Mouse (Mus musculus): ENCODE measurements around the gene Nxpe5. TPM values are rescaled to one million over a fixed set of nuclear protein-coding genes. Genes with fewer than 3 reads are reported as not detected.

Gene Nxpe5
- not detected for polyA plus RNA-seq (2012; fragmentation: generic; extraction: Trizol)

DNA sequence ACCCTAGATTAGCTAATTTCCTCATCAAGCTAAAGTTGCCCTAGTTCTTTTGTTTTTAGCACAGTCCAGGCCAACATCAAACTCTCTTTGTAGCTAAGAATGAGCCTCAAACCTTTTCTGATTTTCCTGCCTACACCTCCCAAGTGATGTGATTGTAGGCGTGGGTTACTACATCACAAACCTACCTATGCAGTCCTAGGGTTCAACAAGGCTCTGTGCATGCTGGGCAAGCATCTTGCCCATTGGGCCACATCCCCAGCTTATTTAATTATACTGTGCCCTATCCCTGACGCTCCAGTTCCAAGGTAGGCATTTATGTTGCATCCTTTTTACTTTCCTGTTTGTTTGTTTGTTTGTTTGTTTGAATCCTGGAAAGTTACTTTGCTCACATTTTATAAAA is at the start of gene Nxpe5:
TSS of gene Nxpe5 (plus strand) at position 199 of the 400 bp plus-strand sequence.
- Histone ChIP-seq H3K4me3 (no peak within 1 kb of the TSS), H3K27me3 (ENCODE audit: control insufficient read depth, insufficient read depth, insufficient read length) (no peaks in the 10 kb centered on the region), H3K79me2 (ENCODE audit: control insufficient read depth, insufficient read depth) (no peaks in the 10 kb centered on the region), H3ac (ENCODE audit: control insufficient read depth, insufficient read length) (no peak within 1 kb of the TSS), H3K36me3 (ENCODE audit: control insufficient read depth, insufficient read depth) (no peaks in the 10 kb centered on the region), H3K4me2 (ENCODE audit: low read depth) (no peak within 1 kb of the TSS)
- TF ChIP-seq MAX (IDR thresholded peaks at IDR 0.05; ENCODE audit: low read depth), result no peak
- no peak for TF ChIP-seq MYOD1 (IDR thresholded peaks at IDR 0.05; ENCODE audit: control insufficient read depth in 1 of 3, insufficient read length in 2 of 3, low read depth in 2 of 3)
- no peak for TF ChIP-seq MYOG (IDR thresholded peaks at IDR 0.05; ENCODE audit: control insufficient read depth in 1 of 3, insufficient read depth in 1 of 3, insufficient read length in 2 of 3, low read depth in 2 of 3)
- no peak for TF ChIP-seq CEBPB (IDR thresholded peaks at IDR 0.05; ENCODE audit: insufficient read depth, poor library complexity, severe bottlenecking)
- TF ChIP-seq USF1 (IDR thresholded peaks at IDR 0.05; ENCODE audit: low read depth), result no peak
- no peak for TF ChIP-seq E2F4 (IDR thresholded peaks at IDR 0.05; ENCODE audit: insufficient read depth)
- TF ChIP-seq SRF (IDR thresholded peaks at IDR 0.05; ENCODE audit: control insufficient read depth, insufficient read length, low read depth), result no peak
- no peak for TF ChIP-seq TCF12 (IDR thresholded peaks at IDR 0.05; ENCODE audit: insufficient read depth, poor library complexity, severe bottlenecking)

DNA sequence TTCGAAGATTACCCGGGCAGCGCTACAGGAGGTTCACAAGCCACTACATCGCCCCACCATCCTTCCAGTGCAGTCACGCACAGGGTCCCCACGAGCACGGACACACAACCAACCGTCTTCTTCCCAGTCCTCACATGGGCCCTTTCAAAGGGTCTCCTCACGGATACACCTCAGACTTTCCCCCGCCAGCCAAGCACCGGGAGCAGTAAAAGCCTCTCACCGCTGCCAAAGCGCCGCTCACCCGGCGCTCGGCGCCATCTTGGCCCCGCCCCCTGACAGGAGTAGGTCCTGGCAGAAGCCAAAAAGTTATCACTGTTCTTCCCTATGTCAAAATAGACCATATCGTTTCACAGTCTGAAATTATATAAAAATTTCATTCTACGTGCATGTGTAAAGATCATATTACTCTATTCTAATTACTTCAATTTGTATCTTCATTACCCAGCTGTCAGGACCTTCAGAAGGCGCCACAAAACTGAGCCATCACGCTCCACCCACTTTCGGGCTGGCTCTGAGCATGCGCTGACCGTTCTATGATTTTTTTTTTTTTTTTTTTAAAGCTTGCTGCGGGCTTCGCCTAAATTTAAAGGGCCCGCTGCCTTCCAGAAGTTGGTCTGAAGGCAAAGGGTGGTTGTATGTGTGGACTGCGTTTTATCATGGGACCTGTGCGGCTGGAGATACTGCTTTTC is 38.6 kb upstream of the Nxpe5 start, which contains the start of the genes Taf6 and Cnpy4:
TSS of gene Taf6 (minus strand) at position 502 of the 689 bp plus-strand sequence.
TSS of gene Cnpy4 (plus strand) at position 536 of the 689 bp plus-strand sequence.
- peak within 1 kb of the TSS; percentile 96 for H3K4me3 ChIP-seq
- H3K27me3 ChIP-seq (ENCODE audit: control insufficient read depth, insufficient read depth, insufficient read length), result no peaks in the 10 kb centered on the region
- TF ChIP-seq TCF3 (IDR thresholded peaks at IDR 0.05; ENCODE audit: insufficient read length, low read depth), result no peak
- no peak for TF ChIP-seq REST (IDR thresholded peaks at IDR 0.05; ENCODE audit: insufficient read depth, insufficient read length)
- peak; percentile 68 for TF ChIP-seq POLR2AphosphoS2 (IDR thresholded peaks at IDR 0.05; ENCODE audit: insufficient read length, low read depth)
- TF ChIP-seq POLR2A (IDR thresholded peaks at IDR 0.05; ENCODE audit: insufficient read length, low read depth), result peak; percentile 81
- H3K79me2 ChIP-seq (ENCODE audit: control insufficient read depth, insufficient read depth), result peaks cover 10% of the 10 kb centered on the region
- peak within 1 kb of the TSS; percentile 97 for H3K4me2 ChIP-seq (ENCODE audit: low read depth)
- peaks cover 6% of the 10 kb centered on the region for H3K36me3 ChIP-seq (ENCODE audit: control insufficient read depth, insufficient read depth)
- no peak within 1 kb of the TSS for H3ac ChIP-seq (ENCODE audit: control insufficient read depth, insufficient read length)

DNA sequence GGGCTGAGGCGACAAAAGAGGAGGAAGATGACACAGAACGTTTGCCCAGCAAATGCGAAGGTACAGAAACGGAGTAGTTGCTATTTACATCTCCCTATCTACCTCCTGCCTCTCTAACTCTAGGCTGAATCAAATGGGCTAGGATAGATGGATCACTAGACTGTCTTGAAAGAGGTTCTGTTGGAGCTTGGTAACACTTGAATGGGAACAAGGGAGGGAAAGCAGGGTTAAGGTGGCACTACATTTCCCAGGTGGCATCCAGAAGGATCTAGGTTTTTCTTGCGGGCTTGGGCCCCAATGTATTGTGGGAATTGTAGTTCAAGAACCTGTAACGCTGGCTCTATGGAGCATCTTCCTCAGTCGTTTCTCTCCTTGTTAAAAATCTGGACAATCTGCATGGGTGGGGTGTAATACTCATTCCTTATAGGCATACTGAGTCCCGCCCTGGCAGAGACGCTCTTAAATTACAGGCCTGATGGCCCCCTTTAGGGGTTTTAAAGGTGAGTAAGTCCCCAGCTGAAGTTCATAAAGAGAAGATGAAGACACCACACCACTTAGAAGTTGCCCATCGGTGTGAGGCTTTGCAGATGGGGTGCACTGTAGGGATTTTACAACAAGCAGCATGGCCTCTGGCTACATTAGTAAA is 37.9 kb upstream of the Nxpe5 start:
- H3K27me3 ChIP-seq (ENCODE audit: control insufficient read depth, insufficient read depth, insufficient read length), result no peaks in the 10 kb centered on the region
- no peak overlapping the region for H3ac ChIP-seq (ENCODE audit: control insufficient read depth, insufficient read length)
- TF ChIP-seq MYOD1 (IDR thresholded peaks at IDR 0.05; ENCODE audit: control insufficient read depth in 1 of 3, insufficient read length in 2 of 3, low read depth in 2 of 3) (no peak), MYOG (IDR thresholded peaks at IDR 0.05; ENCODE audit: control insufficient read depth in 1 of 3, insufficient read depth in 1 of 3, insufficient read length in 2 of 3, low read depth in 2 of 3) (no peak)
- H3K36me3 ChIP-seq (ENCODE audit: control insufficient read depth, insufficient read depth), result no peaks in the 10 kb centered on the region
- peak overlapping the region; percentile 96 for H3K4me3 ChIP-seq
- H3K79me2 ChIP-seq (ENCODE audit: control insufficient read depth, insufficient read depth), result peaks cover 10% of the 10 kb centered on the region
- peak overlapping the region; percentile 96 for H3K4me2 ChIP-seq (ENCODE audit: low read depth)

DNA sequence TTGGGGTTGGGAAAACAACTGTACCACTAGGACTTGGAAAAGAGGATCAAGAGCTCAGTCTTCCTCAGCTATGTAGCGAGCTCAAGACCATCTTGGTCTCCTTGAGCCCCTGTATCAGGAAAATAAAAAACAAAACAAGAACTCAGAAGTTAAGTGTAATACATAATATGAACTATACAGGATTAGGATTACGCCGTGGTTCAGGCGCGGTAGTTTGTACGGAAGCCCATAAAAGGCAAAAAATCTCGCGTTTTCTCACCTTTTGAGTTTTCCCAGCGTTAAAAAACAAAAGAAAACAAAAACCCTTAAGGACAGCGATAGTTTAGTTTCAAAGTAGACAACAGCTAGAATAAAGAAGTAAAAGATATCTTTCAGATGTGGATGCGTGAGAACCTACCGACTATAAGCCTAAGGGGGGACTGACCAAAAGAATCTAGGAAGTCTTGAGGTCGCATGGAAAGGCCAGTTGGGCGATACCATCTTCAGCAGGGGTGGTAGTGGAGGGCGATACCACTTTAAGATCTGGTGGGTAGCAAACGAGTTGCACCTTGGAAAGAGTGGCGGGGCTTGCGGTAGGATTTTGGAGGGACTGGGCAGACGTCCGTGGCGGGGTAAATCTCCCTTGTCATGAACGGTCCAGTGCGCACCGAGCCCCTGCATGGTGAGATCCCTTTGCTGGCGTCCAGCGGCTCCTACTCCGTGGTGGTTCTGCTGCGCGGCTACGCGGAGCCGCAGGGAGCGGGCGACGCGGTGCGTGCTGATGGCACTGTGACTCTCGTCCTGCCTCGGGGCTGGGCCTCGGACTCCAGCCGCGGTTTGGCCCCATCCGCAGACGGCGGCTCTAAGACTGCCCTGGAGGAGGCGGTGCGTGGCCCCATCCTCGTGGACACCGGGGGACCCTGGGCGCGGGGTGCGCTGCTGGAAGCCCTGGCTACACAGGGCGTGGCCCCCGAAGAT is 31.6 kb upstream of the Nxpe5 start, which contains the start of gene Mblac1:
TSS of gene Mblac1 (plus strand) at position 544 of the 957 bp plus-strand sequence.
- Histone ChIP-seq H3K79me2 (ENCODE audit: control insufficient read depth, insufficient read depth) (no peaks in the 10 kb centered on the region), H3K36me3 (ENCODE audit: control insufficient read depth, insufficient read depth) (no peaks in the 10 kb centered on the region), H3K4me2 (ENCODE audit: low read depth) (peak within 1 kb of the TSS; percentile 75), H3ac (ENCODE audit: control insufficient read depth, insufficient read length) (peak within 1 kb of the TSS; percentile 81), H3K4me3 (peak within 1 kb of the TSS; percentile 50), H3K27me3 (ENCODE audit: control insufficient read depth, insufficient read depth, insufficient read length) (no peaks in the 10 kb centered on the region)
- TF ChIP-seq MYOD1 (IDR thresholded peaks at IDR 0.05; ENCODE audit: control insufficient read depth in 1 of 3, insufficient read length in 2 of 3, low read depth in 2 of 3) (no peak), SRF (IDR thresholded peaks at IDR 0.05; ENCODE audit: control insufficient read depth, insufficient read length, low read depth) (no peak), POLR2AphosphoS2 (IDR thresholded peaks at IDR 0.05; ENCODE audit: insufficient read length, low read depth) (peak; percentile 60), MYOG (IDR thresholded peaks at IDR 0.05; ENCODE audit: control insufficient read depth in 1 of 3, insufficient read depth in 1 of 3, insufficient read length in 2 of 3, low read depth in 2 of 3) (no peak), USF1 (IDR thresholded peaks at IDR 0.05; ENCODE audit: low read depth) (no peak), CEBPB (IDR thresholded peaks at IDR 0.05; ENCODE audit: insufficient read depth, poor library complexity, severe bottlenecking) (no peak), REST (IDR thresholded peaks at IDR 0.05; ENCODE audit: insufficient read depth, insufficient read length) (no peak), TCF12 (IDR thresholded peaks at IDR 0.05; ENCODE audit: insufficient read depth, poor library complexity, severe bottlenecking) (no peak), POLR2A (IDR thresholded peaks at IDR 0.05; ENCODE audit: insufficient read length, low read depth) (peak; percentile 71), TCF3 (IDR thresholded peaks at IDR 0.05; ENCODE audit: insufficient read length, low read depth) (no peak), MAX (IDR thresholded peaks at IDR 0.05; ENCODE audit: low read depth) (no peak), E2F4 (IDR thresholded peaks at IDR 0.05; ENCODE audit: insufficient read depth) (no peak)
